Mouse (Mus musculus): ENCODE results near the gene Itpkb.

The Itpkb gene

DNA sequence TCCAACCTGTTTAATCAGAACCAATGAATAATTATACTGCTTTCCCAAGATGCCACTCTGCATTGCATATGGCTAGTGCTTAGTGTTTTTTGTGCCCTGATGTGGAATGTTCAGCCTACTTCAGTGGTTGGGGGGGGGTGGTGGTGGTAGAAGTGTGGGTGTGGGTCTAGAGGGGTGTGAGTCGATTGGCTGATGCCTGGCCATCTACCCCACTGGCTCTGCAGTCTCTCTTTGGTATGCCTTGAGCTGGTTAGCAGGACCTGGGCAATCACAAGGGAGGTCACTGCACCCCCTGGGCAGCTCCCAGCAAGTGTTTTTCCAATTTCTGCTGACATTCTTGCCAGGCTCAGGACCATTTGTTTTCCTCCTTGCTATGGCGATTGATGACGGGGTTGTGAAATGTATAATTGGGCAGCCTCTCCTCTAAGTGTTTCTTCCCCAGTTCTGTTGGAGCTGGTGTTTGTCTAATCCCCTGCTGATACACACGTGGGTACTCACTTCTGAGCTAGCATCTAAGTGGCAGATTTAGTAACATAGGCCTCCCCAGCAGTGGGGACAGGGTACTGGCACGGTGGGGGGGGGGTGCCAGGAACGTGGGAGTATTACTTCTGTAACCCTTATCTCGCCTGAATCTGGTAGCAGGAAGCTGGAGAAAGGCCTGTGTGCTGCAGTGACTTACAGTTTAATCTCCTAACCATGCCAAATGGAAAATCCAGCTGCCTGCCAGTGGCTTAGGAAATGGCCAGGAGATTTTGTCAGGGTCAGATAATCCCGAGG, 13.3 kb downstream of the Itpkb start:
- DNase-seq (ENCODE audit: low read depth, low spot score) = no peak

DNA sequence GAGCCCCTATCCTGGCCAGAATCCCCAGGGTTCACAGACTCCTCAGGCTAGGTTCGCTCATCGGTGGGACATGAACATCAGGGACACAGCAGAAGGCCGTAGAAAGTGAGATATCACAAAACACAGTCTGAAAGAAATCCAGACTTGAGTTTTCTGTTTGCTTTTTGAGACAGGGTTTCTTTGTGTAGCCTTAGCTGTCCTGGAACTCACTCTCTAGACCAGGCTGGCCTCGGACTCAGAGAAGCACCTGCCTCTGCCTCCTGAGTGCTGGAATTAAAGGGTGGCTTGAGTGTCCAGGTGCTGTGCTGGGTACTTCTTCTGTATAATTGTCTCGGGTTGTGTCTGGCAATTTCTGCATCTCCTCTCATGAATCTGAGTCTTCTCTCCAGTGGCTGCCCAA, 14.8 kb downstream of the Itpkb start:
- DNase-seq (ENCODE audit: low read depth, low spot score) = no peak

DNA sequence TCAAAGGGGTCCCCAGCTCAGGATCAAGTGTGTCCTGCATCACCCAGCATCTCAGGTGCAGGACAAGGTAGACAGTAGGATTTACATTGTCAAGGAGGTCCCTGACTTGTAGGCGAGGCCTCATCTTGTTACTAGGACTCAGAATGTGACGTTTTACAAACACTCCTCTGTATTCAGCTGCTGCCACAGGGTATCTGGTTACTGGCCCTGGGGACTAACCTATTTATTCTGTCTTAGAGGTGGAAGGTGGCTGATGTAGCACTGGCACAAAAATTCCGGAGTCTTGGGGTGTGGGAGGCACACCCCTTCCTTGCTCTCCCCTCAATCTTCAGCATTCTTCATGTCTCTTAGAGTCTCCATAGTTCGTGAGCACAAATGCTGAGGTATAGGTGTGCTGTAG, 16.8 kb downstream of the Itpkb start:
- no peak for DNase-seq (ENCODE audit: low read depth, low spot score)

DNA sequence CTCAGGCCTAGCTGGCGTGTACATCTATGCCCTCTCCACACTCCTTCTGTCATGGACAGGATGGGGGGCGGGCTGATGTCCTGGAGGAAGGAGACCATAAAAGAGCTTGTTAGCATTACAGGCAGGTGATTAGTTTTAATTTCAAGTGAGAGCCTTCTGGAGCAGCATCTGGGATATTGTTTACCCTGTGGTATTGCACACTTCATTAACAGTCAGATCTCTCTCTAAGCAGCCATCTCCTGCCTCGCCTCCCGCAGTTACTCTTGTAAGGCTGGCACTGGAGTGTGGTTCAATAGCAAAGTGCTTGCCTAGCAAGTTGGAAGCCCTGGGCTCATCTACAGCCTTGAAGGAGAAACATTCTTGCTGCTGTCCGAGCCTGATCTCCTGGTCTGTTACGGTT, 17.6 kb downstream of the Itpkb start:
- no peak for DNase-seq (ENCODE audit: low read depth, low spot score)

DNA sequence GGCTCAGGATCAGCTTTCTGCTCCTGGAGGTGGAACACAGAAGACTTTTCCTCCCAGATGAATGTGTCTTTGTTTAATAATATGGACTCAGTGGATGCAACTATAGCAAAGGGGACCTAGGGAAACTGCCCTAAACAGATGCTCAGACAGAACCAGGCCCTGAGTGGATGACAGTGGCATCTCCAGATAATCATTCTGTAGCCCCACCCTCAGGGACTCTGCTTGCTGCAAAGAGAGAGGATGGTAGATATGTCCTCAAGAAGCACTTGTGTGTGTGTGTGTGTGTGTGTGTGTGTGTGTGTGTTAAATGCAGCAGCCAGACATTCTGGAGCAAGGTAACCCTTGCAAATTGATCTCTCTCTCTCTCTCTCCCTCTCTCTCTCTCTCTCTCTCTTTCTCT, 18.8 kb downstream of the Itpkb start:
- no peak for DNase-seq (ENCODE audit: low read depth, low spot score)

DNA sequence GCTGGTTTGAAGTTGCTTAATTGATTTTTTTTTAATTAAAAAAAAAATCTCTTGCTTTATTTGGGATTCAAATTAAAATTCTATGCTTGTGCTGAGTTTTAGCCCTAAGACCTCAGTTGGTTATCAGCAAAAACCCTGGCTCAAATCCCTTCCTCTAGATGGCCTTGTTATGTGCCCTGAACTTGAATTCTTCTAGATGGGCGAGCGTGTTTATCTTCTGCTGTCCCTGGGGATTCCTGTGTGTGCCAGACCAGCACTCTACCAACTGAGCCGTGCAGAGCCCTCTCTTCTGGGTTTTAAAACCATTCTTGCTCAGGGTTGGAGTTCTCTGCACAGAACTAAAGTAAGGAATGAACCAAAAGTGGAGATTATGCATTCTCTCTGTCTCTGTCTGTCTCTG, 22.0 kb downstream of the Itpkb start:
- no peak for DNase-seq (ENCODE audit: low read depth, low spot score)

DNA sequence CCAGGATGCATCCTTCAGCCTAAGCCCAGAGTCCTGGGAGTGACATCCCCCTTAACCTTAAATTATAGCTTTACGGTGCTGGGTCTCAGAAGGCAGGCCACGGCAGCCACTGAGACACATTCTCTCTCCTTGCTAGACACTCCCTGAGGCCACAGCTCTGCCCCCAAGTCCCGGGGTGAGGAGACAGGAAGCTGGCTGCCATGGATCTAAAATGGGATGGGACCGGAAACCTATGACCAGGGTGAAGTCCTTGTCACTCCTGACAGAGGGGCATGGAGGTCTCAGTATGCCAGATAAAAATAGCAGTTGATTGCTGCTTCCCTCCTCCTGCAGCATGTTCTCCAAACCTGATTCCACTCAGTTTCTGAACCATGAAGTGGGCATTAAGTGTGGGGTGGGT, 23.8 kb downstream of the Itpkb start:
- no peak for DNase-seq (ENCODE audit: low read depth, low spot score)

DNA sequence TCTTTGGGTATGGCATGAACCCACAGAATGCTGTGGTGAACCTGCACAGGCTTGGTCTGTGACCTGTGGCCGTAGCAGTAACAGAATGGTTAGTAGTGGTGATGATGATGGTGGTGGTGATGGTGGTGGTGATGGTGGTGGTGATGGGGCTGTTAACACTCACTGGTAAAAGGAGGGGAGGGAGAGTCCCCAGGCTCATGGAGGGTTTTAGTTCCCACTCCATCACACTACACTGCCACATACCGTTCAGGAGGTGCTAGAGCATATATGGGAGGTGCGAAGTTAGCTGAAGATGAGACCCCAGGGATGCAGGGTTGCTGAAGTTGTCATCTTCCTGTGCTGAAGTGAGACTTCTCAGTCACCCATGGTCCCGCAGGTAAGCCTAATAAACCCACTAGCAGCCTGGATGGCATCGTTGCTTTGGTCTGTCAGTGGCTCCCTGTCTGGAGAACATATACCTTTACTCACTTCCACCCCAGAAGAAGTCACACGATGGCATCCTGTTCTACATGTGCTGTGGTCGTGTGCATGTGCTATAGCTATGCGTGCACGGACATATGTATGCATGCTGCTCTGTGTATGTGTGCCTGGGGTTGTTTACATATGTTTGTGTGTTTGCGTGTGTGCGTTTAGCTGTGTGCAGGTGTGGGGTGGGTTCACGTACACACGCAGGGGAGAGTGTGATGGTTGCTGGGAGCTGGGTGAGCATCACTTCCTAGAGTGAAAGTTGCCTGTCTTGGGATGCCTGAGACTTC, 24.9 kb downstream of the Itpkb start:
- no peak for DNase-seq (ENCODE audit: low read depth, low spot score)

DNA sequence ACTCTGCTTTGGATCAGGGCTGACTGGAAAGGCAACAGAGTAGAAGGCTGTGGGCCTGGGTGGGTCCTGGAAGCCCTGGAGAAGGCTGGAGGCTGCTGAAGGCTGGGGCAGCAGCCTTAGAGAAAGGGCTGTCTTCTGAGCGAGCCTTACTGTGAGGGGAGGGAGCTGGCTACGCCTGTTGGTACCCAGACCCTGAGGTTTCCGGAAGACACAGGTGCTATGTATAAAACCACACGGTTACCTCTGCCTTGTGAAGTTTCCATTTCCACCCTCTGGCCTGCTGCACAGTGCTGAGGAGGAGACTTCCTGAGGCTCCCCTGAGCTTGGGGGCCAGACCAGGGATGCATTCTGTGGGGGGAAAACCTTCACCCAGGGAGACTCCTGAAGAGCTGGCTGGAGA, 25.9 kb downstream of the Itpkb start:
- no peak for DNase-seq (ENCODE audit: low read depth, low spot score)

DNA sequence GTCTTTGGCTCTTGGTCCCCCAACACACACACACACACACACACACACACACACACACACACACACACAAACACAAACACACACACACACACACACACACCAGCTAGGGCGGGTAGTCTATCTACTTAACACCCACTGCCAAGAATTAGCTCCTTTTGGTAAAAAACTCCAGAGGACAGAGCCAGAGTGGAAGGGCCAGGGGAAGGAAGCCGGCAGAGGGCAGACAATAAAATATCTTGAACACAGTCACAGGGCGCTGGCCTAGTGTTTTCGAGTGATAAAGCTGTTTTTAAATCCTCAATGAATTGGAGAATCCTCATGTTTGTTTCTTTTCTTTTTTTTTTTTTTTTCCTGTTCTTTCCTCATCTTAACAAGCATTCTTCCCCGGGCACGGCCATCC, 26.6 kb downstream of the Itpkb start:
- DNase-seq (ENCODE audit: low read depth, low spot score) = no peak

DNA sequence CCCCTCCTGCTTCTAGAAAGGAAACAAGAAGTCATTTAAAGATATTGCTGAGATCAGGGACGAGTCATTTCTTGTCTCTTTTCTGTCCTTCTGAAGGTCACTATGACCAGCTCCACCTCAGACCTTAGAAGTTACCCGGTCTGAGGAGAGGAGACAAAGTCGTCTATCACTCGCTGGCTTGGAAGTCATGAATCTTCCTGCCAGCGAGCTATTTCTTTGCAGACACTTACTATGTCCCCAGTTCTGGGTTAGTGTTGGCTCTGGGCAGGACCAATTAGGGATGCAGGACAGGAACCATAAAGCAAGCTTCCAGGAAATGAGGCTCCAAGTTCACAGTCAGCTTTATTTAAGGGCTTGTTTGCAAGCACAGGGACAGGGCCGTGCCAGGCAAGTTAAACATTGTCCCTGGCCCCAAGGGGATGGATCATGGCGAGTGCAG, 27.6 kb downstream of the Itpkb start:
- DNase-seq (ENCODE audit: low read depth, low spot score) = no peak

DNA sequence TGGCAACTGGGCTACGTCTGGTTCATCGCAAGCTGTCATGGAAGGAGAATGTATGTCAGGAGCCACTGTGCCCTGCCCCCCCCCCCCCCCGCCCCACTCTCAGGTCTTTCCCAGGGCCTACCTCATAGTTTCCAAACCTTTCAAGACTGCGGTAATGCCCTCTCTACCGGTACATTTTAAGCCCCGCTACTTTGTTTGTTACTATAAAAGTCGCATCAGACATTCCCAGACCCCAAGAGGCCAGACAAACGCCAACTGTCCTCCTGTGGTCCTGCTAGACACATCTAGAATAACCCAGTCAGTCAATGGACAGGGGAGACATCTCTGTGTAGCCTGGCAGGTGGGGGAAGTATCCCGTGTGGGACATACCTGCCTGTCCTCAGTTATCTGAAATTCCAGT, 28.2 kb downstream of the Itpkb start:
- no peak for DNase-seq (ENCODE audit: low read depth, low spot score)

DNA sequence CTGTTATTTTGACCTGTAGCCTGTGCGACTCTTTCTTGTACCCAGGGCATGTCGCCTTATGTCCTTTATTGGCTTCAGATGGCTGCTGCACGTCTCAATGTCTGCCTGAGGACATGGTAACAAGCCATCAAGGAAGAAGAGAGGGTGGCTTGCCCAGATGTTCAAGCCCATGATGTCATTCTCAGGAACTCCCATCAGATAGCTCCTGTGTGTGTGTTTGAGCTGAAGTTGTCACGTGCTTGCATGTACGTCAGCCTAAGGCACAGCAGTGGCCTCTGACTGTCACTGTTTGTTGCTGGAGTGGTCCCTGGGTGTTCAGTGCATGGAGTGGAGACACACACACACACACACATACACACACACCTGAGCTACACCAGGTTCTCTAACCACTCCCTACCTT, 29.0 kb downstream of the Itpkb start:
- DNase-seq (ENCODE audit: low read depth, low spot score) = no peak

DNA sequence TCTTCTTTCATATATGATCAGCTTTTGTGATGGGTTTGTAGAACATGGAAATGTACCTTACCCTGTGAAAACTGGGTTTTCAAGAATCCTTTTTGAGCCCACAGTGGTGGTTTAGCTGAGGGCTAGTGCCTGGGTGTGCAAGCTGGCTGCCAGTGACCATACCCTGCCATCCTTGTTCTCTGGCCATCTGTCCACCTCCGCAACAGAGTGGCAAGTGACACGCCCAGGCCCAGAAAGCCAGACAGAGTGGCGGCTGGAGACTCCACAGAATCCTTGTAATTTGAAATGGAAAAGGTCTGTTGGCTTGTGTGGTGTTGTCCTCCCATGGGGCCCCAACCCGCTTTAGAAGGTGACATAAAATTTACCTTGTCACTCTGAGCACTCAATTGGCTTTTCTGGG, 31.9 kb downstream of the Itpkb start:
- DNase-seq (ENCODE audit: low read depth, low spot score) = peak; percentile 87

DNA sequence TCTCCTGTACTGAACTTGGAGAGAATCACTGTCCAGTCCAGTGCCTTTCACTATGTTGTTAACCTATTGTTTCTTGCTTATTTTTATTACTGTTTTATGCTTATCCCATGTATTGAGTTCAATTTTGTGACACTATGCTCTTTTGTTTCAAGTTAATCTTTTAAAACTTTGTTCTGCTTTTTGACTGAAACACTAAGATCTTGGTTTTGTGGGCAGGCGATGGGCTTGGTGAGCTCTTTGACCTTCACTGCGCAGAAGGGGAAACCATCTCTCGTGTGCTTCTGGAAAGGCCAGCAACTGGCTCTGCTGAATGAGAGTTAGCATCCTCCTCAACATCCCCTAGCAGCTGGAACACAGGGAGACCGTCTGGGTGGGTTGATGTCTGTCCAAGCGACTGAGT, 32.6 kb downstream of the Itpkb start:
- no peak for DNase-seq (ENCODE audit: low read depth, low spot score)

DNA sequence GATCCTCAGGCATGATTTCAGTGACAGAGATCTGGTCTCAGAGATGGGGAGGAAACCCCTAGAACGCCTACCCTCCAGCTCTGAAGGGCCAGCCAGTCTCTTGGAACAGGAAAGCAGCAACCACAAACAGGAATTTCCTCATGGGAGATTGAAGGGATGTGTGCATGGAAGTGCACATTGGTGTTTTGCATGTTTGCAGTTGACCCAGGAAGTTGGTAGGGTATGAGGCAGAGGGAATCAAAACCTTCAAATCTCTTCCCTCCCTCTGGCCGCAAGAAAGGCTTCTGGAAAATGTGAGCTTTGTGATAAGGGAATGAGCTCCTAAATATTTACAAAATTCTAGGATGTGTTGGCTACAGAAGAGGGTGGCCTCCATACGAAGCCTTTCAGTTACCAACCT, 33.0 kb downstream of the Itpkb start:
- DNase-seq (ENCODE audit: low read depth, low spot score) = no peak

DNA sequence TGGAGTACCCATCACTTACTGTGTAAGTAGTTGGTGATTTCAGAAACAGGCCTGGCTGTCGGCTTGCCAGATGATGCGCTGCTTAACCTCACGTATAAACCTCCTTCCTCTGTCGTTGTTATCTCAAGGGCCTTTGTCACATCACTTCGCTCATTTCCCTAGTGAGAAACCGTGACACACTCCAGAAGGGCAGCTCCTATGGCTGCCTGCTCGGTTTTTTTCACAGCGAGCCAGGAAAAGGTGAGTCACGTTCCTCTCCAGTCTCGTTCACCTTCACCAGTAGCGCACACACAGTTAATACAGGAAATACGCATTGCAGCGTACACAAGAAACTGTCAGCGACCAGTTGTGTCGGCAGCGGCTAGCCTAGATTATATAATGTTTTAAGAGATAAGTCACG, 33.7 kb downstream of the Itpkb start:
- DNase-seq (ENCODE audit: low read depth, low spot score) = peak; percentile 39

DNA sequence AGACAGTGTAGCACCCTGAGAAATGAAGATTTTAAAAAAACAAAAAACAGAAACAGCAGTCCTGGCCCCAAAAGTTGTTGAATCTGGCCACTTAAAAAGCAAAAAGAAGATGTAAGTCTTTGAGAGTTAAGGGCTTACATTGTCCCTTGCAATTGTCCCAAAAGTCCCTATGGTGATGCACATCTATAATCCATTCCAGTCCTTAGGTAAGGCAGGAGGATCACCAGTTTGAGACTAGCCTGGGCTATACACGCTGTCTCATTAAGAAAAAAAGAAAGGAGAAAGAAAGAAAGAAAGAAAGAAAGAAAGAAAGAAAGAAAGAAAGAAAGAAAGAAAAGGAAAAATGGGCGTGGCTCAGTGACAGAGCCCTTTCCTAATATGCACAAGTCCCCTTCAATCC, 34.4 kb downstream of the Itpkb start:
- DNase-seq (ENCODE audit: low read depth, low spot score) = no peak

DNA sequence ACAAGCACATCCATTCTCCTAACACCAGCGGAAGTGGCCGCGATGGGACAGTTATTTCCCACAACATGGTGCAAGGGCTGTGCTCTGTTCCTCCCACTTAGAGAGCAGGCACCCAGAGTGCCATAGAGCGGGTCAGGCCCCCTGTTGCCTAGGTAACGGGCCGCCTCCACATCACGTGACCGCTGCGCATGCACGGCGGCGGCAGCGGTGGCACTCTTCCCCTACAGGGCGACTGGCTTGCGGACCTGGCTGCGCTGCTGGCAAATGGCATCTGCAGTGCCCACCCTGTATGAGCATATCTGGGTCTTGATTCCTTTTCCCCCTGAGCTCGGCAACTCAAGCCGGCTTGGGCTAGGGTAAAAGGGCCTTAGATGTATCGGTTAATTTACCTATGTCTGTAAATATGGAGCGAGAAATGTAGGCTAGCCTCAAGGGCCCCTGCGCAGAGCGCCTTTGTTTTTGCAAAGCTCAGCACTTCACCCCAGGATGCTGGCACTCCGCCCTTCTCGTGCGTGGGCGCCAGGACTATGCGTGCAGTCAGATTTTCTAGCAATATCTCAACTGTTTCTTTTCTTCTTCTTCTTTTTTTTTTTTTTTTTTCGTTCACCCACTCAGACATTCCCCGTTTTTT, 35.0 kb downstream of the Itpkb start:
- peak; percentile 97 for DNase-seq (ENCODE audit: low read depth, low spot score)

DNA sequence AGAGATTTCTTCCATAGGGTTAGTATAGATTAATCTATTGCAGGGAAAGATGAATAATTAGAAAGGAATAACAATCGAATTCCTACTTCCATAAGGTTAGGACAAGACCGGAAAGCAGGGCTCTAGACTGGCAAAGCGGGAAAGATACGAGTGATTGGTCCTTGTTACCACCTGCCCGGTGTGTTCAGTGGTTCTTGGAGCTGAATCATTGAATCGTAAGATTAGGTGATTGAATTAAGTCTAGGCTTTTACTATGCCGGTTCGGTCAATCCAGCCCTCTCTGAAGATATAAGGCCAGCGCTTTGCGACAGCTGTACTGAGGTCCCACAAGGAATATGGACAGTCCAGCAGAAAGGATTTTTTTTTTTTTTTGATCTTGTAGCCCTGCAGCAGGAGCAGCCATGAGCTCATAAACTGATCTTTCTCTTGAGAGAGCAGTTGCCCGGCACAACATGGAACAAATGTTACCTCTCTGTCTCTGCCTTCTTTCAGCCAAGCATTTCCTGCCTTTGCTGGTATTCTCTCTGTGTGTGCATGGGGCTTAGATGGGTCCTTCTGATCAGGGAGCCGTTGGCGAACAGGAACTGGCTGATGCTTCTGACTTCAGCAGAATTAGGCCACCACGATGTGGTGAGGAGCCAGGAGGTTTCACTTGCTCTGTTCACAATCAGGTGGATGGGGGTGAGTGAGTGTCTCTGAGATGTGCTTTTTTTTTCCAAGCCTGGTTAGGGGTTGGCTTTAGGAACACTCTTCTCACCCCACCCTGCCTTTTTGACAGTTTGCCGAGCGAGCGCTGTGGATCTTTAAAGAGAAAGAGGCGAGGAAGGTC, 35.9 kb downstream of the Itpkb start:
- peak; percentile 66 for DNase-seq (ENCODE audit: low read depth, low spot score)

DNA sequence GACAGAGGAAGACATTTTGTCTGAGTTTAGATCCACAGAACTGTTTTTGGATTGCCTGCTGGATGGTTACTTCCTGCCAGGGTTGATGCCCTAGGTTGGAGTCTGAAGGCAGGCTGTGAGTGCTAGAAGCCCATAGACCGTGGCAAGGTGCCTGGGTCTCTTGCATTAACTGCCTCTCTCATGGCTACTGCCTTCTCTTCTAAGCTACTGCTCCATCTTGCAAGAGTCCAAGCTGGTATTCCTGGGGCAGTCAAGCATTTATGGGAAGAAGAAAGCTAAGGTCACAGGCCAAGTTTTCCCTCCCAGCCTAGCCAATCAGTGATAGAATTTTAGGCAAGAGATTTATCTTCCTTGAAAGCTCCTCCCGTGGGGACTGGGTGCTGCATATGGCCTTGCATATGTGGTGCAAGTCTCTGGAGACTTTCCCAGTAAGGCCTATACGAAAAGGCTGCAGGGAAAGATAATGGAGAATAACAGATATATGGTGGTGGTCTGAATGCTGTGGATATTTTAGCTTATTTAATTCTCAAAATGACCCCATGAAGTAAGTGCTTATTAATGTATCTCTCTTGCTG, 36.8 kb downstream of the Itpkb start:
- no peak for DNase-seq (ENCODE audit: low read depth, low spot score)

DNA sequence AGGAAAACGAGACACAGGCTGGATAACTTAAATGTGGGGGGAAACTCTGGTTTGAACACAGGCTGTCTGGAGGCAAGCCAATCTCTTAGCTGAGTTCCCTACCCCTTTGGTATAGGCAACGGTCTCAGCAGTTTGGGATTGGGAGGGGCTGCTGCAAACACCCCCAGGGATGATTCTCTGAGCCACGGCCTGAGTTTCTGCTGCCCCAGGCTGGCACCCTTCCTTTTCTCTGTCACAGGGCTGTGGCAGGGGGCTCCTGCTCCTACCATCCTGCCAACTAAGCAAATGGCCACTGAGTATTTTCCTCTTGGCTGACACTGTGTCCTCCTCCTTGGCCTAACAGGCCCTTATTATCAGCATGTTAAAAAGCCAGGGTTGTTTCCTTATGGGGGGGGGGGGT, 37.3 kb downstream of the Itpkb start:
- no peak for DNase-seq (ENCODE audit: low read depth, low spot score)

Data from brain, adult 2 months (tissue).